Mouse (Mus musculus) megakaryocyte progenitor cell, adult 5-6 weeks (primary cell): Measurements from ENCODE around the gene Il10rb. TPM values are rescaled to one million over a fixed set of nuclear protein-coding genes. Genes with fewer than 3 reads are reported as not detected.

Experiments
- ATAC-seq: replicated peaks from 2 replicates; pipeline ENCODE4 v1.8.0; 2016; ENCODE audit warnings: mild to moderate bottlenecking, moderate TSS enrichment, inconsistent platforms; ENCODE audit not compliant: poor library complexity
- total RNA-seq, 2 experiments: library from RNA; stranded (forward) in 1 of 2; stranded (reverse) in 1 of 2; fragments of 157-497, 149-512 nt in 1 of 2; fragments of 200-1000 nt in 1 of 2; gene quantifications; 2 replicates each; pipeline versions ENCODE4 v1.2.3 to v1.2.4; 2015 to 2017

Gene Il10rb
- total RNA-seq, 2 experiments from 2014 or later, result 39.2 to 46.2 TPM

GRCm38 (mm10) chr16:91413102-91413844, 7.3 kb downstream of the Il10rb start:
- ATAC-seq, result peak; percentile 70

GRCm38 (mm10) chr16:91415391-91416189, 9.6 kb downstream of the Il10rb start:
- ATAC-seq, result peak; percentile 12; the same call in 1 of the 2 replicates

GRCm38 (mm10) chr16:91416357-91416756, 10.4 kb downstream of the Il10rb start:
- ATAC-seq, result no peak

- peak; percentile 64 for ATAC-seq
Measured at GRCm38 (mm10) chr16:91416938-91417337, 11.0 kb downstream of the Il10rb start.

GRCm38 (mm10) chr16:91418531-91418930, 12.6 kb downstream of the Il10rb start:
- no peak for ATAC-seq

- ATAC-seq, result no peak
Measured at GRCm38 (mm10) chr16:91425816-91426215, 19.9 kb downstream of the Il10rb start.

GRCm38 (mm10) chr16:91426586-91426985, 20.6 kb downstream of the Il10rb start:
- ATAC-seq, result no peak

GRCm38 (mm10) chr16:91427461-91427860, 21.5 kb downstream of the Il10rb start:
- ATAC-seq, result no peak

- no peak for ATAC-seq
Measured at GRCm38 (mm10) chr16:91428259-91428865, 22.4 kb downstream of the Il10rb start.

GRCm38 (mm10) chr16:91432720-91433328, 26.9 kb downstream of the Il10rb start:
- no peak for ATAC-seq

GRCm38 (mm10) chr16:91433329-91433933, 27.5 kb downstream of the Il10rb start:
- ATAC-seq, result peak; percentile 71

- ATAC-seq, result no peak
Measured at GRCm38 (mm10) chr16:91434119-91434518, 28.2 kb downstream of the Il10rb start.

- ATAC-seq, result no peak
Measured at GRCm38 (mm10) chr16:91438081-91438480, 32.1 kb downstream of the Il10rb start.

GRCm38 (mm10) chr16:91438599-91438998, 32.6 kb downstream of the Il10rb start:
- ATAC-seq, result 0 out of 2 replicates have a peak, but pooled peaks have one; percentile 27

GRCm38 (mm10) chr16:91441366-91441765, 35.4 kb downstream of the Il10rb start:
- peak; percentile 70 for ATAC-seq

GRCm38 (mm10) chr16:91441811-91442240, 35.9 kb downstream of the Il10rb start:
- ATAC-seq, result peak; percentile 88

- ATAC-seq, result peak; percentile 38
Measured at GRCm38 (mm10) chr16:91442446-91442845, 36.5 kb downstream of the Il10rb start.

- no peak for ATAC-seq
Measured at GRCm38 (mm10) chr16:91443211-91443611, 37.2 kb downstream of the Il10rb start.

GRCm38 (mm10) chr16:91444847-91445246, 38.9 kb downstream of the Il10rb start:
- ATAC-seq, result no peak

GRCm38 (mm10) chr16:91445566-91445965, 39.6 kb downstream of the Il10rb start:
- no peak for ATAC-seq
